Mouse (Mus musculus): ENCODE measurements at regions not wholly inside any gene's neighbourhood (a gene's known extent, or its start where the extent isn't known, plus 50 kb on each side); places are given as distances from the start of the nearest gene placed in this dataset.
"Not testable (repeated sequence)": the region's sequence is repeated elsewhere in the genome, so short reads cannot be mapped to it uniquely, and the experiment has no call there.

GRCm38 (mm10) chr13:3341416-3341815 is 196.4 kb upstream of the Gdi2 start:
- H3K27ac ChIP-seq: no peak overlapping the region
- no peaks in the 10 kb centered on the region for H3K4me1 ChIP-seq (replicated peaks; ENCODE audit: insufficient read depth, low read length)
- H3K4me3 ChIP-seq (replicated peaks; ENCODE audit: low read depth, low read length): no peak overlapping the region
- no peaks in the 10 kb centered on the region for H3K36me3 ChIP-seq (ENCODE audit: insufficient read depth, low read length)
- ATAC-seq (replicated peaks; ENCODE audit: low FRiP score, low read depth) (no peak), DNase-seq (ENCODE audit: low spot score) (no peak)
- H3K27me3 ChIP-seq (ENCODE audit: insufficient read depth, low read length): no peaks in the 10 kb centered on the region
- H3K9ac ChIP-seq (ENCODE audit: low read depth, low read length): no peak overlapping the region
- no peaks in the 10 kb centered on the region for H3K9me3 ChIP-seq (replicated peaks; ENCODE audit: low read length)
- no peak overlapping the region for H3K4me2 ChIP-seq (ENCODE audit: low read length)
- 69% methylated on average over 3 of the region's 3 CpGs for WGBS
- no peak for TF ChIP-seq CTCF (IDR thresholded peaks at IDR 0.05; ENCODE audit: low read depth)

- H3K4me3 ChIP-seq (replicated peaks; ENCODE audit: low read depth, low read length): no peak overlapping the region
- ATAC-seq (replicated peaks; ENCODE audit: low FRiP score, low read depth): no peak
Measured at GRCm38 (mm10) chr13:3343611-3344010, 194.3 kb upstream of the Gdi2 start.

GRCm38 (mm10) chr13:3354912-3355311 is 183.0 kb upstream of the Gdi2 start:
- not testable (repeated sequence) for DNase-seq (ENCODE audit: low spot score); H3K36me3 ChIP-seq (ENCODE audit: insufficient read depth, low read length); H3K9me3 ChIP-seq (replicated peaks; ENCODE audit: low read length); H3K4me2 ChIP-seq (ENCODE audit: low read length); H3K9ac ChIP-seq (ENCODE audit: low read depth, low read length); H3K27ac ChIP-seq; H3K4me1 ChIP-seq (replicated peaks; ENCODE audit: insufficient read depth, low read length); ATAC-seq (replicated peaks; ENCODE audit: low FRiP score, low read depth); H3K4me3 ChIP-seq (replicated peaks; ENCODE audit: low read depth, low read length)
- peaks cover 11% of the 10 kb centered on the region for H3K27me3 ChIP-seq (ENCODE audit: insufficient read depth, low read length)

More at GRCm38 (mm10) chr13:3343611-3344010, 194.3 kb upstream of the Gdi2 start:
- H3K27me3 ChIP-seq (ENCODE audit: insufficient read depth, low read length): no peaks in the 10 kb centered on the region
- 83% methylated on average over 5 of the region's 5 CpGs for WGBS
- H3K36me3 ChIP-seq (ENCODE audit: insufficient read depth, low read length): no peaks in the 10 kb centered on the region
- no peak for TF ChIP-seq CTCF (IDR thresholded peaks at IDR 0.05; ENCODE audit: low read depth)
- no peak overlapping the region for H3K9ac ChIP-seq (ENCODE audit: low read depth, low read length)
- no peak for DNase-seq (ENCODE audit: low spot score)
- H3K4me1 ChIP-seq (replicated peaks; ENCODE audit: insufficient read depth, low read length): no peaks in the 10 kb centered on the region
- H3K9me3 ChIP-seq (replicated peaks; ENCODE audit: low read length): no peaks in the 10 kb centered on the region
- no peak overlapping the region for H3K27ac ChIP-seq
- H3K4me2 ChIP-seq (ENCODE audit: low read length): no peak overlapping the region

- ATAC-seq (replicated peaks; ENCODE audit: low FRiP score, low read depth) (0 out of 2 replicates have a peak, but pooled peaks have one; percentile 11), DNase-seq (ENCODE audit: low spot score) (no peak)
- H3K9me3 ChIP-seq (replicated peaks; ENCODE audit: low read length): no peaks in the 10 kb centered on the region
- peaks cover 5% of the 10 kb centered on the region; the same call in 1 of the 2 replicates for H3K4me1 ChIP-seq (replicated peaks; ENCODE audit: insufficient read depth, low read length)
- no peak for TF ChIP-seq CTCF (IDR thresholded peaks at IDR 0.05; ENCODE audit: low read depth)
- H3K27ac ChIP-seq: no peak overlapping the region
- H3K36me3 ChIP-seq (ENCODE audit: insufficient read depth, low read length): no peaks in the 10 kb centered on the region
- WGBS: 2% methylated on average over 45 of the region's 45 CpGs
- peaks cover 17% of the 10 kb centered on the region for H3K27me3 ChIP-seq (ENCODE audit: insufficient read depth, low read length)
- peak overlapping the region; percentile 99 for H3K4me2 ChIP-seq (ENCODE audit: low read length)
- H3K9ac ChIP-seq (ENCODE audit: low read depth, low read length): 0 out of 2 replicates have a peak overlapping the region, but pooled peaks have one; percentile 24
- H3K4me3 ChIP-seq (replicated peaks; ENCODE audit: low read depth, low read length): peak overlapping the region; percentile 60
Measured at GRCm38 (mm10) chr13:3358079-3358608, 179.7 kb upstream of the Gdi2 start.

GRCm38 (mm10) chr13:3358996-3359750 is 178.7 kb upstream of the Gdi2 start:
- no peaks in the 10 kb centered on the region for H3K9me3 ChIP-seq (replicated peaks; ENCODE audit: low read length)
- H3K4me2 ChIP-seq (ENCODE audit: low read length): peak overlapping the region; percentile 99
- ATAC-seq (replicated peaks; ENCODE audit: low FRiP score, low read depth) (0 out of 2 replicates have a peak, but pooled peaks have one; percentile 19), DNase-seq (ENCODE audit: low spot score) (peak; percentile 15)
- H3K9ac ChIP-seq (ENCODE audit: low read depth, low read length): peak overlapping the region; percentile 50
- TF ChIP-seq CTCF (IDR thresholded peaks at IDR 0.05; ENCODE audit: low read depth): no peak
- peaks cover 5% of the 10 kb centered on the region; the same call in 1 of the 2 replicates for H3K4me1 ChIP-seq (replicated peaks; ENCODE audit: insufficient read depth, low read length)
- peak overlapping the region; percentile 60 for H3K4me3 ChIP-seq (replicated peaks; ENCODE audit: low read depth, low read length)
- no peak overlapping the region for H3K27ac ChIP-seq
- WGBS: 1% methylated on average over 41 of the region's 41 CpGs
- H3K27me3 ChIP-seq (ENCODE audit: insufficient read depth, low read length): peaks cover 17% of the 10 kb centered on the region
- no peaks in the 10 kb centered on the region for H3K36me3 ChIP-seq (ENCODE audit: insufficient read depth, low read length)

- 0 out of 2 replicates have a peak, but pooled peaks have one; percentile 1 for ATAC-seq (replicated peaks; ENCODE audit: low FRiP score, low read depth)
- Histone ChIP-seq H3K27me3 (ENCODE audit: insufficient read depth, low read length) (peaks cover 17% of the 10 kb centered on the region), H3K4me3 (replicated peaks; ENCODE audit: low read depth, low read length) (peak overlapping the region; percentile 60), H3K4me2 (ENCODE audit: low read length) (peak overlapping the region; percentile 99), H3K9ac (ENCODE audit: low read depth, low read length) (peak overlapping the region; percentile 50)
- WGBS: under 1% methylated on average over 34 of the region's 35 CpGs
- H3K27ac ChIP-seq; H3K9me3 ChIP-seq (replicated peaks; ENCODE audit: low read length); H3K36me3 ChIP-seq (ENCODE audit: insufficient read depth, low read length); H3K4me1 ChIP-seq (replicated peaks; ENCODE audit: insufficient read depth, low read length); DNase-seq (ENCODE audit: low spot score): not testable (repeated sequence)
Measured at GRCm38 (mm10) chr13:3359751-3360260, 178.1 kb upstream of the Gdi2 start.
